Mouse (Mus musculus) neural tube, embryonic 14.5 days (tissue): ENCODE data around the gene Trabd2b. TPM values are rescaled to one million over a fixed set of nuclear protein-coding genes. Genes with fewer than 3 reads are reported as not detected.

Experiments
- ATAC-seq: fragments of 200-750 bp; cut with Nextera tagmentation; 2 replicates; pipeline ENCODE4 v1.8.0; 2017; ENCODE audit warnings: low read depth, mild to moderate bottlenecking, moderate TSS enrichment, moderate library complexity
- H3K27ac ChIP-seq: fragments of 300-500 bp; sonication (generic); 2 replicates; pipeline ENCODE4 v1.5.1; 2014; ENCODE audit warnings: low read depth, mild to moderate bottlenecking, control low read depth, low read length, moderate library complexity, mixed read lengths
- H3K27me3 ChIP-seq: fragments of 300-500 bp; sonication (generic); 2 replicates; pipeline ENCODE4 v1.6.1; 2014; ENCODE audit warnings: low read length; ENCODE audit not compliant: control insufficient read depth, insufficient read depth
- H3K36me3 ChIP-seq: fragments of 300-500 bp; sonication (generic); 2 replicates; pipeline ENCODE4 v1.6.1; 2014; ENCODE audit warnings: low read length, mixed read lengths; ENCODE audit not compliant: control insufficient read depth, insufficient read depth
- H3K4me1 ChIP-seq: fragments of 300-500 bp; sonication (generic); 2 replicates; pipeline ENCODE4 v1.6.1; 2014; ENCODE audit warnings: low read length; ENCODE audit not compliant: control insufficient read depth, insufficient read depth
- H3K4me2 ChIP-seq: fragments of 300-500 bp; sonication (generic); 2 replicates; pipeline ENCODE4 v1.6.1; 2014; ENCODE audit warnings: mild to moderate bottlenecking, low read depth, low read length, control low read depth
- H3K4me3 ChIP-seq: fragments of 300-500 bp; sonication (generic); 2 replicates; pipeline ENCODE4 v1.5.1; 2014; ENCODE audit warnings: low read depth, low read length, control low read depth, mixed read lengths
- H3K9ac ChIP-seq: fragments of 300-500 bp; sonication (generic); replicated peaks from 2 replicates; pipeline ENCODE4 v1.6.1; 2014; ENCODE audit warnings: low read depth, mild to moderate bottlenecking, control low read depth, low read length, mixed read lengths
- H3K9me3 ChIP-seq: fragments of 300-500 bp; sonication (generic); 2 replicates; pipeline ENCODE4 v1.6.1; 2016; ENCODE audit warnings: low read length; ENCODE audit not compliant: control insufficient read depth
- WGBS: fragments of 180-500 bp; shearing (Covaris S2); extraction: QIAGEN DNeasy Blood & Tissue Kit; methylation state at CpG from one replicate; pipeline ENCODE4 v1.1.7; 2014; 5-methylcytosine and 5-hydroxymethylcytosine counted together
- polyA plus RNA-seq: library from polyadenylated mRNA; unstranded; fragments of >200 nt; fragmentation: Nextera tagmentation; extraction: Ambion mirVana; gene quantifications from 2 replicates; pipeline ENCODE4 v1.2.1, GENCODE M21; 2014

The Trabd2b gene
- polyA plus RNA-seq, 1 experiment from 2014 or later, result 0.56 TPM

- H3K27ac ChIP-seq, result no peak overlapping the region
- H3K36me3 ChIP-seq, result no peaks in the 10 kb centered on the region
- WGBS, result 61% methylated on average over 5 of the region's 5 CpGs
- no peak overlapping the region for H3K4me2 ChIP-seq
- H3K9me3 ChIP-seq, result no peaks in the 10 kb centered on the region
- no peak for ATAC-seq
- no peak overlapping the region for H3K9ac ChIP-seq
- H3K4me1 ChIP-seq, result no peaks in the 10 kb centered on the region
- no peaks in the 10 kb centered on the region for H3K27me3 ChIP-seq
- H3K4me3 ChIP-seq, result no peak overlapping the region
These were observed 157.7 kb downstream of the Trabd2b start for GRCm38 (mm10) chr4:114564131-114564695.

DNA sequence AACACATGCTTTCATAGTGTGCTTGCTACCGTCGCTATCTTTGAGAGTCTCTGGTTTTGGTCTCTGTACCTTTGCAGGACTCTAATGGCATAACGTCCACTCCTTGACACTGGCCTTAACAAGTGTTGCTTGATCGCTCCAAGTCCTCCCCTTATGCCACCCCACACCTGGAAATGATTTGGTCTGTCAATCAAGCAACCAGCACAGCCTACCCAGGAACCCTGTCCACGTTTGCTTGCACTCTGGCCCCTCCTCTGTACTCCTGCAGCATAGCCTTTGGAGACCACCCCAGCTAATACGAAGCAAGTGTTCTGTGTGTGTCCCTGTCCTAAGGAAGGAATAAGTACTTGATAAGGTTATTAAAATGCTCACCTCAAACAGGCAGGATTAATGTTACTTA, 161.1 kb downstream of the Trabd2b start:
- H3K4me2 ChIP-seq, result no peak overlapping the region
- WGBS, result 80% methylated on average over 6 of the region's 6 CpGs
- no peak overlapping the region for H3K9ac ChIP-seq
- no peak for ATAC-seq
- H3K27me3 ChIP-seq, result no peaks in the 10 kb centered on the region
- no peak overlapping the region for H3K27ac ChIP-seq
- no peak overlapping the region for H3K4me3 ChIP-seq
- no peaks in the 10 kb centered on the region for H3K36me3 ChIP-seq
- H3K9me3 ChIP-seq, result no peaks in the 10 kb centered on the region
- no peaks in the 10 kb centered on the region for H3K4me1 ChIP-seq

DNA sequence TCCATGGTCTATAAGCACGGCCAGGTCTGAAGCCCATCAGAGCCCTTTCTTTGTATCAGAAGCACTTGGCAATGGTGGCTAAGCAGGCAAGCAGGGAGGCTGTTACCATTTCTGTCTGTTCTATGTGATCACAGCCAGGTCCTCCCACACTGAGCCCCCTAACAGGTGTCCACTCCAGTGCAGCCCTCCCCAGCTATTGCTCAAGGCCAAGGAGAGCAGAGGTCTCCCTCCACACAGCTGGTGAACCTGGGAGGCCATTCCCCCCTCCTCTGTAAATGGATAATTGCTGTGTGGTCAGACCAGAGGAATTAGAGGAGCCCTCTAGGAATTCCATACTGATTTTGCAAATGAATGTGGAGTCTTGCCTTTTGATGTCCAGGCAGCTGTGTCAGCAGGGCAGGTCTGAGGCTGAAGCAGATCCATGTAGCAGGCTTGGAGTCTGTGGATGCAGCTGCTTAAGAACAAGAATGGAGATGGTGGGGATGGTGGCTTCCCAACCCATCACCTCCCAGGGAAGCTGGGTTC, 161.6 kb downstream of the Trabd2b start:
- H3K4me1 ChIP-seq, result no peaks in the 10 kb centered on the region
- 67% methylated on average over 1 of the region's 1 CpGs for WGBS
- no peak overlapping the region for H3K27ac ChIP-seq
- H3K27me3 ChIP-seq, result no peaks in the 10 kb centered on the region
- no peaks in the 10 kb centered on the region for H3K36me3 ChIP-seq
- no peaks in the 10 kb centered on the region for H3K9me3 ChIP-seq
- no peak overlapping the region for H3K9ac ChIP-seq
- H3K4me3 ChIP-seq, result no peak overlapping the region
- no peak for ATAC-seq
- no peak overlapping the region for H3K4me2 ChIP-seq

- ATAC-seq, result no peak
These were observed 171.8 kb downstream of the Trabd2b start for GRCm38 (mm10) chr4:114578153-114578950.

GRCm38 (mm10) chr4:114583546-114584144, 177.1 kb downstream of the Trabd2b start:
- H3K4me3 ChIP-seq, result no peak overlapping the region
- H3K27ac ChIP-seq, result no peak overlapping the region
- WGBS, result 67% methylated on average over 2 of the region's 2 CpGs
- no peaks in the 10 kb centered on the region for H3K4me1 ChIP-seq
- no peak overlapping the region for H3K9ac ChIP-seq
- ATAC-seq, result peak; percentile 60; the same call in 1 of the 2 replicates
- no peaks in the 10 kb centered on the region for H3K27me3 ChIP-seq
- H3K4me2 ChIP-seq, result no peak overlapping the region
- H3K9me3 ChIP-seq, result no peaks in the 10 kb centered on the region
- no peaks in the 10 kb centered on the region for H3K36me3 ChIP-seq

More at GRCm38 (mm10) chr4:114578153-114578950, 171.8 kb downstream of the Trabd2b start:
- Histone ChIP-seq H3K9ac (no peak overlapping the region), H3K4me2 (no peak overlapping the region), H3K9me3 (no peaks in the 10 kb centered on the region), H3K27ac (no peak overlapping the region), H3K36me3 (no peaks in the 10 kb centered on the region), H3K4me1 (no peaks in the 10 kb centered on the region), H3K27me3 (no peaks in the 10 kb centered on the region), H3K4me3 (no peak overlapping the region)
- WGBS, result 52% methylated on average over 12 of the region's 12 CpGs

DNA sequence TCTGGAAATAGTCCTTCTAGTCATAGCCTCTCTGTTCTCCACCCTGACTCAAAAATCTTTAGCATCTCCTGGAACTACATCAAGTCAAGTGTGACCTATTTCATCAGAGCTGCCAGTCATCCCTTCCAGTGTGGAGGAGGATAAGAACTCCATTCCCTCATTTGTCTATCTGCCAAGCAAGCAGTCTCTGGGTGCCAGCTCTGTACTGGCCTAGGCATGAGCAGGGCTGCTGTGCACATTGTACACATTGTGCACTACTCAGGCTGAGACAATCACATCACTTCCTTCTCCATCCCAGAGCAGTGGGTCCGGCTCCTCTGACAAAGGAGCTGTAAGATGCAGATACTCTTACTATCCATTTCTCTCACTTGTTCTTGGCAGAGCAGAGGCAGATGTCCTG, 178.2 kb downstream of the Trabd2b start:
- no peaks in the 10 kb centered on the region for H3K4me1 ChIP-seq
- no peaks in the 10 kb centered on the region for H3K36me3 ChIP-seq
- H3K27me3 ChIP-seq, result no peaks in the 10 kb centered on the region
- H3K27ac ChIP-seq, result no peak overlapping the region
- no peak overlapping the region for H3K9ac ChIP-seq
- no peak overlapping the region for H3K4me2 ChIP-seq
- WGBS, result 96% methylated on average over 1 of the region's 1 CpGs
- ATAC-seq, result no peak
- H3K9me3 ChIP-seq, result no peaks in the 10 kb centered on the region
- no peak overlapping the region for H3K4me3 ChIP-seq

GRCm38 (mm10) chr4:114593554-114594215, 187.2 kb downstream of the Trabd2b start:
- Histone ChIP-seq H3K4me3 (no peak overlapping the region), H3K4me1 (no peaks in the 10 kb centered on the region), H3K9ac (no peak overlapping the region), H3K27me3 (no peaks in the 10 kb centered on the region), H3K4me2 (no peak overlapping the region), H3K9me3 (no peaks in the 10 kb centered on the region), H3K27ac (no peak overlapping the region), H3K36me3 (no peaks in the 10 kb centered on the region)
- no peak for ATAC-seq
- 62% methylated on average over 13 of the region's 13 CpGs for WGBS

GRCm38 (mm10) chr4:114595188-114595701, 188.7 kb downstream of the Trabd2b start:
- Histone ChIP-seq H3K9me3 (no peaks in the 10 kb centered on the region), H3K4me3 (no peak overlapping the region), H3K27me3 (no peaks in the 10 kb centered on the region), H3K4me1 (no peaks in the 10 kb centered on the region), H3K27ac (no peak overlapping the region), H3K4me2 (no peak overlapping the region), H3K36me3 (no peaks in the 10 kb centered on the region), H3K9ac (no peak overlapping the region)
- no peak for ATAC-seq
- WGBS, result 28% methylated on average over 2 of the region's 2 CpGs
